Mouse (Mus musculus) forelimb bud, embryonic 11.5 days (tissue): ENCODE measurements around the gene Yap1.
A peak's percentile ranks its signal among the peaks of the same experiment; 100 is the strongest.
"Not testable (repeated sequence)": the region's sequence is repeated elsewhere in the genome, so short reads cannot be mapped to it uniquely, and the experiment has no call there.

Experiments
- DNase-seq: peaks from one replicate; pipeline ENCODE4 v3.0.0-alpha.2; 2012; ENCODE audit warnings: low read depth, low spot score

Gene Yap1

GRCm38 (mm10) chr9:7914925-7915324 lies 89.5 kb downstream of the Yap1 start:
- no peak for DNase-seq

GRCm38 (mm10) chr9:7914487-7914886 lies 89.9 kb downstream of the Yap1 start:
- DNase-seq = peak; percentile 90

GRCm38 (mm10) chr9:7913953-7914352 lies 90.4 kb downstream of the Yap1 start:
- DNase-seq = no peak

GRCm38 (mm10) chr9:7907351-7907985 lies 96.9 kb downstream of the Yap1 start:
- no peak for DNase-seq

- DNase-seq = no peak
These were observed 97.8 kb downstream of the Yap1 start for GRCm38 (mm10) chr9:7906564-7906963.

- no peak for DNase-seq
These were observed 100.6 kb downstream of the Yap1 start for GRCm38 (mm10) chr9:7903825-7904224.

GRCm38 (mm10) chr9:7903262-7903661 lies 101.1 kb downstream of the Yap1 start:
- no peak for DNase-seq

GRCm38 (mm10) chr9:7902311-7902710 lies 102.1 kb downstream of the Yap1 start:
- peak; percentile 80 for DNase-seq

- DNase-seq = no peak
These were observed 103.4 kb downstream of the Yap1 start for GRCm38 (mm10) chr9:7900965-7901364.

- DNase-seq = peak; percentile 51
These were observed 106.9 kb downstream of the Yap1 start for GRCm38 (mm10) chr9:7897502-7897901.

GRCm38 (mm10) chr9:7891796-7892195 lies 112.6 kb downstream of the Yap1 start:
- DNase-seq = not testable (repeated sequence)

GRCm38 (mm10) chr9:7891177-7891576 lies 113.2 kb downstream of the Yap1 start:
- no peak for DNase-seq

GRCm38 (mm10) chr9:7884346-7884745 lies 120.0 kb downstream of the Yap1 start:
- DNase-seq = no peak

- no peak for DNase-seq
These were observed 122.0 kb downstream of the Yap1 start for GRCm38 (mm10) chr9:7882304-7882865.
